In genomic region chr4:137457292-137457691, GRCm38 (mm10) we compare ENCODE assay signal across 31 mouse cellular contexts. TPM values are rescaled to one million over a fixed set of nuclear protein-coding genes. Genes with fewer than 3 reads are reported as not detected.
A peak's percentile ranks its signal among the peaks of the same experiment; 100 is the strongest.
DNase-seq lines count a peak whose midpoint lies in the region; ATAC-seq lines count a peak whose summit lies in the region.
"Had no signal": no experiment of that assay in that cellular context is flagged by ENCODE, and none has a peak within 500 bp of the region (broad histone marks: within the 10 kb centered on the region; RNA-seq: fewer than 3 reads in every experiment).

No protein-coding gene starts in this region.

- no peak overlapping the region for H3K4me3 ChIP-seq in midbrain, embryonic 11.5 days (ENCODE audit: low read depth, low read length)
- H3K4me3 ChIP-seq in midbrain, embryonic 16.5 days (ENCODE audit: low read depth, low read length), result no peak overlapping the region
- H3K4me3 ChIP-seq in liver, embryonic 15.5 days (replicated peaks), result no peak overlapping the region
- H3K4me3 ChIP-seq: embryonic facial prominence, embryonic 10.5 days; embryonic facial prominence, embryonic 15.5 days; forebrain, embryonic 12.5 days; heart, adult 2 months; heart, embryonic 12.5 days; hindbrain, embryonic 13.5 days; midbrain, embryonic 13.5 days; neural tube, embryonic 15.5 days had no signal

- H3K36me3 ChIP-seq in midbrain, embryonic 11.5 days (ENCODE audit: control insufficient read depth, insufficient read depth, low read length), result no peaks in the 10 kb centered on the region
- no peaks in the 10 kb centered on the region for H3K36me3 ChIP-seq in midbrain, embryonic 16.5 days (ENCODE audit: control insufficient read depth, insufficient read depth, low read length)
- no peaks in the 10 kb centered on the region for H3K36me3 ChIP-seq in liver, embryonic 15.5 days (replicated peaks)
- H3K36me3 ChIP-seq: embryonic facial prominence, embryonic 10.5 days; embryonic facial prominence, embryonic 15.5 days; forebrain, embryonic 12.5 days; heart, embryonic 12.5 days; hindbrain, embryonic 13.5 days; midbrain, embryonic 13.5 days; neural tube, embryonic 15.5 days had no signal

- DNase-seq in midbrain, embryonic 11.5 days (ENCODE audit: low spot score, missing footprints), result peak; percentile 74
- DNase-seq in liver, result peak; percentile 51
- no peak for DNase-seq in retina, postnatal 1 day
- DNase-seq in neural tube, embryonic 10.5 days (ENCODE audit: extremely low spot score, low spot score), result no peak
- DNase-seq in right cerebral cortex, adult 18-20 months, result no peak
- DNase-seq: adrenal gland, postnatal 14 days; cerebellum, adult 2 months; cerebellum, postnatal 14 days; forebrain, postnatal 0 days; gastrocnemius, postnatal 36 days; heart, adult 2 months; heart, postnatal 4 days; kidney, adult 11 months; kidney, postnatal 4 days; left cerebral cortex, postnatal 4 days; lung, embryonic 14.5 days; spleen, adult 18-20 months had no signal

- H3K27me3 ChIP-seq in midbrain, embryonic 11.5 days (ENCODE audit: control insufficient read depth, insufficient read depth, low read length), result no peaks in the 10 kb centered on the region
- no peaks in the 10 kb centered on the region for H3K27me3 ChIP-seq in midbrain, embryonic 16.5 days (ENCODE audit: control insufficient read depth, insufficient read depth, low read depth, low read length)
- no peaks in the 10 kb centered on the region for H3K27me3 ChIP-seq in liver, embryonic 15.5 days
- H3K27me3 ChIP-seq: embryonic facial prominence, embryonic 15.5 days; forebrain, embryonic 12.5 days; heart, embryonic 12.5 days; hindbrain, embryonic 13.5 days; midbrain, embryonic 13.5 days; neural tube, embryonic 15.5 days; Patski had no signal

- 82% methylated on average over 4 of the region's 4 CpGs for WGBS in midbrain, embryonic 11.5 days
- 74% methylated on average over 4 of the region's 4 CpGs for WGBS in midbrain, embryonic 16.5 days
- WGBS in liver, embryonic 15.5 days (ENCODE audit: insufficient replicate concordance), result 16% methylated on average over 4 of the region's 4 CpGs

- no peaks in the 10 kb centered on the region for H3K4me1 ChIP-seq in midbrain, embryonic 11.5 days (ENCODE audit: control insufficient read depth, insufficient read depth, low read length)
- H3K4me1 ChIP-seq in midbrain, embryonic 16.5 days (ENCODE audit: control insufficient read depth, insufficient read depth, low read length), result no peaks in the 10 kb centered on the region
- peaks cover 20% of the 10 kb centered on the region for H3K4me1 ChIP-seq in liver, embryonic 15.5 days (replicated peaks)
- H3K4me1 ChIP-seq: midbrain, embryonic 13.5 days; neural tube, embryonic 15.5 days had no signal

- no peak overlapping the region for H3K4me2 ChIP-seq in midbrain, embryonic 11.5 days
- no peak overlapping the region for H3K4me2 ChIP-seq in midbrain, embryonic 16.5 days (ENCODE audit: low read length)
- H3K4me2 ChIP-seq in liver, embryonic 15.5 days, result no peak overlapping the region; the same call in 1 of the 2 replicates
- H3K4me2 ChIP-seq: embryonic facial prominence, embryonic 15.5 days; forebrain, embryonic 12.5 days; heart, embryonic 12.5 days; hindbrain, embryonic 13.5 days; lung, embryonic 14.5 days; midbrain, embryonic 13.5 days; neural tube, embryonic 15.5 days had no signal

- no peak overlapping the region for H3K27ac ChIP-seq in midbrain, embryonic 11.5 days (ENCODE audit: low read depth, low read length)
- H3K27ac ChIP-seq in midbrain, embryonic 16.5 days (ENCODE audit: low read length), result no peak overlapping the region
- no peak overlapping the region for H3K27ac ChIP-seq in liver, embryonic 15.5 days (replicated peaks)
- H3K27ac ChIP-seq: embryonic facial prominence, embryonic 10.5 days; embryonic facial prominence, embryonic 15.5 days; forebrain, embryonic 12.5 days; heart, adult 2 months; hindbrain, embryonic 13.5 days; midbrain, embryonic 13.5 days; neural tube, embryonic 15.5 days had no signal

- no peaks in the 10 kb centered on the region for H3K9me3 ChIP-seq in midbrain, embryonic 11.5 days (ENCODE audit: control insufficient read depth, low read length)
- no peaks in the 10 kb centered on the region for H3K9me3 ChIP-seq in midbrain, embryonic 16.5 days (replicated peaks; ENCODE audit: control insufficient read depth, low read length, poor library complexity, severe bottlenecking)
- H3K9me3 ChIP-seq in liver, embryonic 15.5 days (replicated peaks), result no peaks in the 10 kb centered on the region
- H3K9me3 ChIP-seq: embryonic facial prominence, embryonic 10.5 days; embryonic facial prominence, embryonic 15.5 days; forebrain, embryonic 12.5 days; heart, embryonic 12.5 days; hindbrain, embryonic 13.5 days; midbrain, embryonic 13.5 days; neural tube, embryonic 15.5 days had no signal

- H3K9ac ChIP-seq in midbrain, embryonic 11.5 days (ENCODE audit: low read length), result no peak overlapping the region
- no peak overlapping the region for H3K9ac ChIP-seq in midbrain, embryonic 16.5 days (ENCODE audit: low read depth, low read length)
- H3K9ac ChIP-seq in liver, embryonic 15.5 days, result no peak overlapping the region
- H3K9ac ChIP-seq: embryonic facial prominence, embryonic 15.5 days; forebrain, embryonic 12.5 days; forebrain, postnatal 0 days; heart, embryonic 12.5 days; hindbrain, embryonic 13.5 days; lung, embryonic 14.5 days; midbrain, embryonic 13.5 days; neural tube, embryonic 15.5 days had no signal

- ATAC-seq in midbrain, embryonic 11.5 days (ENCODE audit: low FRiP score), result no peak
- no peak for ATAC-seq in midbrain, embryonic 16.5 days
- ATAC-seq in liver, embryonic 15.5 days (ENCODE audit: insufficient read depth), result peak; percentile 58
- ATAC-seq: forebrain, postnatal 0 days; midbrain, embryonic 13.5 days; Patski had no signal

RNA-seq across cellular contexts. Expression of gene 1700013G24Rik, which starts 4.2 kb away (rescaled TPM):
- polyA plus RNA-seq in midbrain, embryonic 11.5 days (2014; fragmentation: Nextera tagmentation; extraction: Ambion mirVana), result not detected in 2 replicates
- not detected in 2 replicates for polyA plus RNA-seq in midbrain, embryonic 16.5 days (2015; fragmentation: Nextera tagmentation; extraction: Ambion mirVana)
- not detected in 2 replicates for polyA plus RNA-seq in liver, embryonic 15.5 days (2015; fragmentation: Nextera tagmentation; extraction: Ambion mirVana)
- polyA plus RNA-seq: cerebellum, adult 2 months; embryonic facial prominence, embryonic 10.5 days; embryonic facial prominence, embryonic 15.5 days; forebrain, embryonic 12.5 days; forebrain, postnatal 0 days; heart, embryonic 12.5 days; heart, postnatal 0 days; hindbrain, embryonic 13.5 days; kidney, embryonic 16.5 days; lung, embryonic 14.5 days; midbrain, embryonic 13.5 days; neural tube, embryonic 15.5 days; Patski; stomach, embryonic 16.5 days had no signal

RNA-seq across cellular contexts. Expression of gene Hspg2, which starts 11.3 kb away (rescaled TPM):
- polyA plus RNA-seq in midbrain, embryonic 11.5 days (2014; fragmentation: Nextera tagmentation; extraction: Ambion mirVana), result 9.6 and 11.2 TPM in 2 replicates
- 3.4 and 3.6 TPM in 2 replicates for polyA plus RNA-seq in midbrain, embryonic 16.5 days (2015; fragmentation: Nextera tagmentation; extraction: Ambion mirVana)
- 3.9 and 5.1 TPM in 2 replicates for polyA plus RNA-seq in liver, embryonic 15.5 days (2015; fragmentation: Nextera tagmentation; extraction: Ambion mirVana)

RNA-seq across cellular contexts. Expression of gene Cela3b, which starts 27.0 kb away (rescaled TPM):
- polyA plus RNA-seq in midbrain, embryonic 11.5 days (2014; fragmentation: Nextera tagmentation; extraction: Ambion mirVana), result not detected in 2 replicates
- polyA plus RNA-seq in midbrain, embryonic 16.5 days (2015; fragmentation: Nextera tagmentation; extraction: Ambion mirVana), result not detected in 2 replicates
- 0.18 and 1.0 TPM in 2 replicates for polyA plus RNA-seq in liver, embryonic 15.5 days (2015; fragmentation: Nextera tagmentation; extraction: Ambion mirVana)
- polyA plus RNA-seq: cerebellum, adult 2 months; embryonic facial prominence, embryonic 10.5 days; embryonic facial prominence, embryonic 15.5 days; forebrain, embryonic 12.5 days; forebrain, postnatal 0 days; heart, adult 2 months; heart, embryonic 12.5 days; heart, postnatal 0 days; hindbrain, embryonic 13.5 days; kidney, embryonic 16.5 days; lung, embryonic 14.5 days; midbrain, embryonic 13.5 days; neural tube, embryonic 15.5 days; Patski had no signal

RNA-seq across cellular contexts. Expression of gene Cela3a, which starts 47.7 kb away (rescaled TPM):
- not detected in 2 replicates for polyA plus RNA-seq in midbrain, embryonic 11.5 days (2014; fragmentation: Nextera tagmentation; extraction: Ambion mirVana)
- polyA plus RNA-seq in midbrain, embryonic 16.5 days (2015; fragmentation: Nextera tagmentation; extraction: Ambion mirVana), result not detected in 2 replicates
- polyA plus RNA-seq in liver, embryonic 15.5 days (2015; fragmentation: Nextera tagmentation; extraction: Ambion mirVana), result not detected in 2 replicates
- polyA plus RNA-seq: cerebellum, adult 2 months; embryonic facial prominence, embryonic 10.5 days; embryonic facial prominence, embryonic 15.5 days; forebrain, embryonic 12.5 days; forebrain, postnatal 0 days; heart, adult 2 months; heart, embryonic 12.5 days; heart, postnatal 0 days; hindbrain, embryonic 13.5 days; kidney, embryonic 16.5 days; limb, embryonic 14.5 days; lung, embryonic 14.5 days; midbrain, embryonic 13.5 days; neural tube, embryonic 15.5 days; Patski had no signal

Comparison
In these comparisons a context has a peak if more than half of its experiments do, and no peak if none do; other contexts are left out.
1. DNase-seq: peak in midbrain, embryonic 11.5 days (single experiment) and liver (single experiment); none in retina, postnatal 1 day (single experiment), neural tube, embryonic 10.5 days (single experiment) and right cerebral cortex, adult 18-20 months (single experiment).